In the genomic region with DNA sequence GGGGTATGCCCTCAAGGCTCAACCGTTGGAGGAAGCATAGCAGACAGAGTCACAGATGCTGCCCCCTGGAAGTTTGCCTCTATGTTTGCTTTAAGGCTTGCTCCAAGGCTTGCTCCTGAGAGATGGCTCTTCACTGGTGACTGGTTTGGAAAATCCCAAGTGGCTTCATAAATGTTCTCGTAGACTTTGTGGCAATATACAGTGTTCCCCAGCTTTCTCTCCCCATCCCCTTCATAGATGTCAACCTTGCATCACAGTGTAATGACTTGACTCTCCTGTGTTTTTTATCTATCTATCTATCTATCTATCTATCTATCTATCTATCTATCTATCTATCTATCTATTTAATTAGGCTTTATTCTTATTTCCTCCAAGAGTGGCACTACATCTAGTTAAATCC, we compare ENCODE assay signal across 12 mouse cellular contexts. TPM values are rescaled to one million over a fixed set of nuclear protein-coding genes. Genes with fewer than 3 reads are reported as not detected.
DNase-seq lines count a peak whose midpoint lies in the region; ATAC-seq and TF ChIP-seq lines count a peak whose summit lies in the region.
"Had no signal": no experiment of that assay in that cellular context is flagged by ENCODE, and none has a peak within 500 bp of the region (broad histone marks: within the 10 kb centered on the region; RNA-seq: fewer than 3 reads in every experiment).

A gene (minus strand): TSS at position 101 of the 400 bp plus-strand sequence.

- WGBS in lung, embryonic 14.5 days, result 74% methylated on average over 2 of the region's 2 CpGs

- no peak for TF ChIP-seq POLR2A in bone marrow macrophage, adult 2 months (IDR thresholded peaks at IDR 0.05; ENCODE audit: borderline replicate concordance, low read depth, low read length)

- H3K9ac ChIP-seq in lung, embryonic 14.5 days, result no peak within 1 kb of the TSS
- H3K9ac ChIP-seq: lung, embryonic 15.5 days had no signal

- no peak for DNase-seq in lung, embryonic 14.5 days
- DNase-seq in lung, postnatal 10 days, result no peak
- no peak for DNase-seq in cerebellum, adult 9-10 months
- DNase-seq in embryo, embryonic 10 days (ENCODE audit: low spot score), result no peak
- no peak for DNase-seq in heart, adult 9 months (ENCODE audit: low spot score in 2 of 2)
- DNase-seq: thymus, postnatal 14 days had no signal

- H3K27ac ChIP-seq in lung, embryonic 14.5 days (ENCODE audit: low read depth), result no peak within 1 kb of the TSS
- H3K27ac ChIP-seq in bone marrow macrophage, adult 2 months (ENCODE audit: insufficient read depth, low read depth, low read length), result no peak within 1 kb of the TSS
- H3K27ac ChIP-seq: layer of hippocampus, adult 2 months; lung, embryonic 15.5 days had no signal

- no peaks in the 10 kb centered on the region for H3K27me3 ChIP-seq in lung, embryonic 14.5 days (ENCODE audit: insufficient read depth, low read length)
- H3K27me3 ChIP-seq: lung, embryonic 15.5 days had no signal

- H3K36me3 ChIP-seq in lung, embryonic 14.5 days (ENCODE audit: insufficient read depth), result no peaks in the 10 kb centered on the region
- H3K36me3 ChIP-seq: lung, embryonic 15.5 days had no signal

- no peaks in the 10 kb centered on the region for H3K9me3 ChIP-seq in lung, embryonic 14.5 days (ENCODE audit: low read depth, low read length)
- H3K9me3 ChIP-seq: lung, embryonic 15.5 days had no signal

- no peak for TF ChIP-seq CTCF in lung, embryonic 14.5 days (IDR thresholded peaks at IDR 0.05; ENCODE audit: low read depth)
- no peak for TF ChIP-seq CTCF in bone marrow macrophage, adult 2 months (IDR thresholded peaks at IDR 0.05; ENCODE audit: low read depth, low read length)

- no peak within 1 kb of the TSS for H3K4me3 ChIP-seq in lung, embryonic 14.5 days (ENCODE audit: low read depth, low read length)
- H3K4me3 ChIP-seq in bone marrow macrophage, adult 2 months (ENCODE audit: insufficient read depth, low read length), result no peak within 1 kb of the TSS
- H3K4me3 ChIP-seq: erythroblast, embryonic 14.5 days; layer of hippocampus, adult 2 months; lung, embryonic 15.5 days had no signal

- ATAC-seq in lung, embryonic 14.5 days (ENCODE audit: insufficient read depth), result no peak
- ATAC-seq in granulocyte monocyte progenitor cell, adult 5-6 weeks (replicated peaks; ENCODE audit: poor library complexity, severe bottlenecking), result no peak
- no peak for ATAC-seq in monocyte, adult 5-6 weeks (replicated peaks; ENCODE audit: insufficient number of reproducible peaks, low FRiP score, low TSS enrichment, poor library complexity, severe bottlenecking)

- H3K4me1 ChIP-seq in lung, embryonic 14.5 days (ENCODE audit: insufficient read depth), result no peaks in the 10 kb centered on the region
- no peaks in the 10 kb centered on the region for H3K4me1 ChIP-seq in bone marrow macrophage, adult 2 months (ENCODE audit: control insufficient read depth, insufficient read depth, low read length)
- H3K4me1 ChIP-seq: lung, embryonic 15.5 days had no signal

- H3K4me2 ChIP-seq in lung, embryonic 14.5 days, result no peak within 1 kb of the TSS
- H3K4me2 ChIP-seq: lung, embryonic 15.5 days had no signal

RNA-seq across cellular contexts. Expression of the gene that starts here (rescaled TPM):
- polyA plus RNA-seq in lung, embryonic 14.5 days (2014; fragmentation: Nextera tagmentation; extraction: Ambion mirVana), result 12.6 and 12.9 TPM in 2 replicates
- 17.6 and 18.9 TPM in 2 replicates for polyA plus RNA-seq in bone marrow macrophage, adult 2 months (2012; ENCODE audit: insufficient read depth, insufficient read length, missing spikeins)
- 16.6 and 20.5 TPM in 2 replicates for total RNA-seq in granulocyte monocyte progenitor cell, adult 5-6 weeks (2014; fragmentation: Nextera tagmentation)
- 29.2 and 33.1 TPM in 2 replicates for total RNA-seq in granulocyte monocyte progenitor cell, adult 5-6 weeks (2017)
- 38.2 to 43.1 TPM (median 42.6 TPM) in 3 replicates for total RNA-seq in monocyte, adult 5-6 weeks (2017)
